Mouse (Mus musculus) G1E (cell line): ENCODE measurements around the gene Haus2. TPM values are rescaled to one million over a fixed set of nuclear protein-coding genes. Genes with fewer than 3 reads are reported as not detected.
A peak's percentile ranks its signal among the peaks of the same experiment; 100 is the strongest.

Source experiments
- ATAC-seq: 2 replicates; pipeline ENCODE4 v1.8.0; 2016; ENCODE audit warnings: mild to moderate bottlenecking; ENCODE audit not compliant: insufficient number of reproducible peaks, poor library complexity, low FRiP score, severe bottlenecking; ENCODE audit errors: extremely low read depth
- DNase-seq: peaks from one replicate; pipeline ENCODE4 v3.0.0; 2012; ENCODE audit warnings: low spot score
- H3K27me3 ChIP-seq: 2 replicates; pipeline ENCODE4 v1.6.1; 2012; ENCODE audit warnings: mild to moderate bottlenecking, low read length, inconsistent platforms; ENCODE audit not compliant: insufficient read depth
- H3K36me3 ChIP-seq: replicated peaks from 2 replicates; pipeline ENCODE3; 2012; ENCODE audit warnings: mild to moderate bottlenecking, inconsistent platforms
- H3K4me1 ChIP-seq: 2 replicates; pipeline ENCODE4 v1.6.1; 2012; ENCODE audit warnings: low read depth, low read length, inconsistent platforms, mixed read lengths; ENCODE audit not compliant: insufficient read depth
- H3K4me3 ChIP-seq: 2 replicates; pipeline ENCODE4 v1.5.1; 2012; ENCODE audit warnings: low read depth, mild to moderate bottlenecking, inconsistent platforms, low read length, moderate library complexity, mixed read lengths
- H3K9me3 ChIP-seq: replicated peaks from 2 replicates; pipeline ENCODE4 v1.6.1; 2012; ENCODE audit warnings: inconsistent platforms
- CTCF ChIP-seq: IDR thresholded peaks from 2 replicates; pipeline ENCODE4 v1.5.1; 2012; ENCODE audit warnings: low read depth, low read length, inconsistent platforms, mixed read lengths
- GATA1 ChIP-seq: IDR thresholded peaks from 2 replicates; pipeline ENCODE4 v1.6.1; 2012; ENCODE audit warnings: borderline replicate concordance, low read length, inconsistent platforms, mixed read lengths
- GATA2 ChIP-seq: IDR thresholded peaks from 2 replicates; pipeline ENCODE4 v1.6.1; 2012; ENCODE audit warnings: low read depth, low read length, inconsistent platforms, borderline replicate concordance
- POLR2AphosphoS5 ChIP-seq: IDR thresholded peaks from 2 replicates; pipeline ENCODE4 v1.6.1; 2012; ENCODE audit warnings: low read depth, low read length, inconsistent platforms; ENCODE audit not compliant: insufficient replicate concordance
- TAL1 ChIP-seq: conservative IDR thresholded peaks from 2 replicates; pipeline ENCODE4 v1.6.1; 2012; ENCODE audit warnings: low read depth, low read length, inconsistent platforms, mixed read lengths
- polyA plus RNA-seq: library from polyadenylated mRNA; stranded (reverse); fragments of >175 nt; gene quantifications from 2 replicates; pipeline ENCODE4 v1.2.3, GENCODE M21; 2012
- total RNA-seq, 2 experiments: library from RNA; stranded (forward) in 1 of 2; stranded (reverse) in 1 of 2; fragments of 200-1000 nt in 1 of 2; fragments of >200 nt in 1 of 2; fragmentation: Nextera tagmentation in 1 of 2; gene quantifications; 2 replicates each; pipeline ENCODE4 v1.2.3; 2014 to 2017

Gene Haus2
- total and polyA plus RNA-seq, 3 experiments: 3.2 to 30.5 (median 14.6) TPM

DNA sequence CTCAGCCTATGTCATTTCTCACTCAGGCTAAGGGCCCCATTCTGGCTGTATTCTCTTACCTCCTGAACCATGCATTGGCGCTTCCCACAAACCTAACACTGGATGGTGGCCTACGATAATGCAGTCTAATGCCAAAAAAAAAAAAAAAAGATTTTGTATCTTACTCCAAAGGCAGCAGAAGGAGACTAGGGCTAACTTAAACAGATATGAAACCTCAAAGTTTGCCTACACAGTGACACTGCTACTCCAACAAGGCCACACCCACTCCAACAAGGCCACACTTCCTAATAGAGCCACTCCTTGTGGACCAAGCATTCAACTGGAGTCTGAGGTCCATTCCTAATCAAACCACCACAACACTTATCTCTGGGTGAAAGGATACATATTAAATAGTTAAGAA, 47.5 kb downstream of the Haus2 start:
- peaks cover 62% of the 10 kb centered on the region for H3K4me1 ChIP-seq
- no peak for ATAC-seq
- TF ChIP-seq POLR2AphosphoS5 (no peak), GATA2 (no peak), TAL1 (no peak), CTCF (no peak), GATA1 (no peak)

GRCm38 (mm10) chr2:120658486-120658885, 49.3 kb downstream of the Haus2 start:
- Histone ChIP-seq H3K9me3 (no peaks in the 10 kb centered on the region), H3K4me1 (peaks cover 68% of the 10 kb centered on the region), H3K27me3 (no peaks in the 10 kb centered on the region; the same call in 1 of the 2 replicates), H3K36me3 (no peaks in the 10 kb centered on the region), H3K4me3 (no peak overlapping the region)
- no peak for TF ChIP-seq CTCF
- no peak for TF ChIP-seq GATA2
- TF ChIP-seq POLR2AphosphoS5: no peak
- no peak for TF ChIP-seq TAL1
- TF ChIP-seq GATA1: no peak
- ATAC-seq: no peak
- no peak for DNase-seq

More for the DNA sequence above, 47.5 kb downstream of the Haus2 start:
- Histone ChIP-seq H3K9me3 (no peaks in the 10 kb centered on the region), H3K27me3 (peaks cover 7% of the 10 kb centered on the region; the same call in 1 of the 2 replicates), H3K36me3 (no peaks in the 10 kb centered on the region), H3K4me3 (no peak overlapping the region)
- DNase-seq: no peak

DNA sequence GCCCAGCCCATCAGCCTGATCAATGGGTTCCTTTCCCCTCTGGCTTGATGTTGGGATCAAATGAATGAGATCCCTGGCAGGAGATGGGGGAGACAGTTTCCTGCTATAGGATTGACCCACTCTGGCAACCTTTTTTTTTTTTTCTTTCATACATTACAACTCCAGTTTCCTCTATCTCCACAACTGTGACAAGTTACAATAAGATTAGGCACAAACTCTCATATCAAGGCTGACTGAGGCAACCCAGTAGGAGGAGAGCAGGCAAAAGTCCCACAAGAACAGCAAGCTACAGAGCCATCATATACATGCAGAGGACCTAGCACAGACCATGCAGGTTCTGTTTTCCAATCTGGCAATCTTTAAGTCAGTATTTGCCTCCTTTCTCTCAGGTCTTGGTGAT, 50.1 kb downstream of the Haus2 start:
- Histone ChIP-seq H3K27me3 (peaks cover 6% of the 10 kb centered on the region; the same call in 1 of the 2 replicates), H3K9me3 (no peaks in the 10 kb centered on the region), H3K36me3 (no peaks in the 10 kb centered on the region), H3K4me3 (no peak overlapping the region), H3K4me1 (peaks cover 75% of the 10 kb centered on the region)
- TF ChIP-seq GATA1 (no peak), GATA2 (no peak), TAL1 (no peak), CTCF (no peak), POLR2AphosphoS5 (no peak)
- DNase-seq (no peak), ATAC-seq (no peak)

DNA sequence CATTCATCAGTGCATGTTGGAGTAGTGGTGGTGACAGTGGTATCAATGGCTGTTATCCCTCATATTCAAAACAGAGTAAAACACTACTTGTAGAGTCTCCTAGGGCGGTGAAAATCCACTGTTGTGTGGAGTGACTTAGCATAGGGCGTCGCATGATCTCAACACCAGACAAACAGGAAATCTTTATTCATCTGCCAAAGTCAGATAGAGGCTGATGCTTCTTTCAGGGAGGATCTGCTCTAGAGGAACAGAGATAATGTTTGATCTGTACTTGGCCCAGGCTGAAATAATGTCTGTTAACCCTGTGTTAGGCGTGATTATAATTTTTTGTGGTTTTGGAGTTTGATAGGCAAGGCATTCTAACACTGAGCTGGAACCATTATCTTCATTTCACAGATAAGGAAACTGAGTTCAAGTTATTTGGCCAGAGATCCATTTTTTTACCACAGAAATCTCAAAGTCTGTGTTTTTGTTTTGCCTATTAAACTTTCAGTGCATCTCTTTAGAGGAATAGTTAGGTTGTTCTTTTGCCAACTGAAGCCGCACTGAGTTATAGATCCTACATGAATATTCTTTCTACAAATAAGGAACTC, 51.4 kb downstream of the Haus2 start:
- ATAC-seq (peak; percentile 98), DNase-seq (peak; percentile 42)
- Histone ChIP-seq H3K9me3 (no peaks in the 10 kb centered on the region), H3K4me1 (peaks cover 67% of the 10 kb centered on the region), H3K4me3 (no peak overlapping the region; the same call in 1 of the 2 replicates), H3K27me3 (peaks cover 6% of the 10 kb centered on the region; the same call in 1 of the 2 replicates), H3K36me3 (no peaks in the 10 kb centered on the region)
- TF ChIP-seq TAL1 (peak; percentile 95), CTCF (no peak)

- H3K36me3 ChIP-seq: no peaks in the 10 kb centered on the region
- no peak for ATAC-seq
- no peaks in the 10 kb centered on the region for H3K9me3 ChIP-seq
- peaks cover 12% of the 10 kb centered on the region; the same call in 1 of the 2 replicates for H3K27me3 ChIP-seq
- TF ChIP-seq POLR2AphosphoS5: no peak
- no peak for TF ChIP-seq GATA1
- TF ChIP-seq CTCF: no peak
- TF ChIP-seq GATA2: no peak
- TF ChIP-seq TAL1: no peak
- no peak overlapping the region for H3K4me3 ChIP-seq
- DNase-seq: no peak
- H3K4me1 ChIP-seq: peaks cover 57% of the 10 kb centered on the region
Observed at GRCm38 (mm10) chr2:120662766-120663165, 53.6 kb downstream of the Haus2 start.

- DNase-seq (no peak), ATAC-seq (no peak)
- Histone ChIP-seq H3K36me3 (no peaks in the 10 kb centered on the region), H3K9me3 (no peaks in the 10 kb centered on the region), H3K4me3 (no peak overlapping the region), H3K4me1 (peaks cover 49% of the 10 kb centered on the region), H3K27me3 (peaks cover 12% of the 10 kb centered on the region; the same call in 1 of the 2 replicates)
- TF ChIP-seq CTCF (no peak), POLR2AphosphoS5 (no peak), GATA1 (no peak), TAL1 (no peak), GATA2 (no peak)
Observed at GRCm38 (mm10) chr2:120663491-120664154, 54.4 kb downstream of the Haus2 start.
